Mouse (Mus musculus) cerebellum, adult 2 months (tissue): Measurements from ENCODE around the gene Atp1b2. TPM values are rescaled to one million over a fixed set of nuclear protein-coding genes. Genes with fewer than 3 reads are reported as not detected.

Source experiments
- DNase-seq, 2 experiments: peaks; one replicate each; pipeline ENCODE4 v3.0.0; 2021
- H3K27ac ChIP-seq: fragments of 200-500 bp; 2 replicates; pipeline ENCODE4 v1.5.1; 2012; ENCODE audit warnings: low read length, control low read depth, inconsistent platforms; ENCODE audit not compliant: insufficient read depth
- H3K27me3 ChIP-seq: fragments of 200-500 bp; 2 replicates; pipeline ENCODE4 v1.6.1; 2012; ENCODE audit warnings: inconsistent platforms, mild to moderate bottlenecking, low read length, moderate library complexity; ENCODE audit not compliant: control insufficient read depth, insufficient read depth
- H3K4me1 ChIP-seq: fragments of 200-500 bp; 2 replicates; pipeline ENCODE4 v1.6.1; 2011; ENCODE audit warnings: low read length; ENCODE audit not compliant: control insufficient read depth, insufficient read depth
- H3K4me3 ChIP-seq: fragments of 200-500 bp; replicated peaks from 2 replicates; pipeline ENCODE3; 2011; ENCODE audit warnings: mild to moderate bottlenecking, low read depth, low read length, control low read depth; ENCODE audit not compliant: insufficient read depth
- CTCF ChIP-seq: fragments of 200-500 bp; IDR thresholded peaks from 2 replicates; pipeline ENCODE4 v1.5.1; 2011; ENCODE audit warnings: low read depth, mild to moderate bottlenecking, control low read depth, low read length, moderate library complexity, borderline replicate concordance; ENCODE audit not compliant: insufficient read depth
- POLR2A ChIP-seq: fragments of 200-500 bp; IDR thresholded peaks from 2 replicates; pipeline ENCODE4 v1.6.1; 2011; ENCODE audit warnings: low read length, control low read depth, borderline replicate concordance; ENCODE audit not compliant: insufficient read depth
- WGBS: fragments of 180-500 bp; shearing (Covaris S2); methylation state at CpG from one replicate; pipeline ENCODE4 v1.1.7; 2018; 5-methylcytosine and 5-hydroxymethylcytosine counted together
- polyA plus RNA-seq: library from polyadenylated mRNA; depleted of rRNA; stranded (reverse); fragments of >200 nt; gene quantifications from 2 replicates; pipeline ENCODE4 v1.2.3, GENCODE M21; 2012; rRNA removed

The Atp1b2 gene
- 890 and 950 TPM in 2 replicates for polyA plus RNA-seq

DNA sequence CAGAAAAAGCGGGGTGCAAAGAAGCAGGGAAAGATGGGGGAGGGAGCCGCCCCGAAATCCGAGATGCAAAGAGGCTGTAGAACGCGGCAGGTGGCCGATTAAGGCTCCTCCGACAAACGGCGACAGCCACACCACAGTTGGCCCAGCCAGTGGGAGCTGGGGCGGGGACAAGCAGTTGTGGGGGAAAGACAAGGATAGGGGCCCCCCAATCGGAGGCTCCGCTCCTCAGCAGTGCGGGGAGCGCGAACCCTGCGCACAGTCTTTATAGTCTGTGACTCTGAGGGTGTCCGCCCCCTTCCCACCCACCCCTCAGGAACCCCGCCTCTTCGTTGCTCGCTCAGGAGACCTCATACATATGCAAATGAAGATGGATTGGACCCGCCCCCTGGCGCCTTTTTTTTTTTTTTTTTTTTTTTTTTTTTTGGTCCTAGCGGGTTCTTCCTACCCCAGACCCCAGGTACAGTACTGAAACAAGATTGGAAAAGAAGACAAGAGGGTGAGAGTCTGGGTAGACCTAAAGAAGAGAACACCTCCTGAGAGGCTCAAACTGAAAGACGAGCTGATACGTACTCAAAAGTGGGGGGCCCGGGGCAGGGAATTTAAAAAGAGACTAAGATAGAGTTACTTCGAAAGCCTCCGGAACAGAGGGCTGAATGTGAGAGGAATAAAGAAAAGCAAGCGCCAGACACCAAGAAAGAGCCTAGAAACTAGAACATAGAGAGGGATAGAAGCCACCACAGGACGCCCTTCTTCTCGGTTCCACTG, at the start of gene Atp1b2:
Atp1b2 (minus strand) TSS at position 217 of the 765 bp plus-strand sequence.
- TF ChIP-seq POLR2A (peak; percentile 99), CTCF (no peak)
- H3K4me3 ChIP-seq, result peak within 1 kb of the TSS; percentile 78
- WGBS, result 2% methylated on average over 32 of the region's 32 CpGs
- H3K27ac ChIP-seq, result peak within 1 kb of the TSS; percentile 97
- H3K4me1 ChIP-seq, result peaks cover 15% of the 10 kb centered on the region
- no peaks in the 10 kb centered on the region for H3K27me3 ChIP-seq
- DNase-seq, result peak; percentile 94 to 95

DNA sequence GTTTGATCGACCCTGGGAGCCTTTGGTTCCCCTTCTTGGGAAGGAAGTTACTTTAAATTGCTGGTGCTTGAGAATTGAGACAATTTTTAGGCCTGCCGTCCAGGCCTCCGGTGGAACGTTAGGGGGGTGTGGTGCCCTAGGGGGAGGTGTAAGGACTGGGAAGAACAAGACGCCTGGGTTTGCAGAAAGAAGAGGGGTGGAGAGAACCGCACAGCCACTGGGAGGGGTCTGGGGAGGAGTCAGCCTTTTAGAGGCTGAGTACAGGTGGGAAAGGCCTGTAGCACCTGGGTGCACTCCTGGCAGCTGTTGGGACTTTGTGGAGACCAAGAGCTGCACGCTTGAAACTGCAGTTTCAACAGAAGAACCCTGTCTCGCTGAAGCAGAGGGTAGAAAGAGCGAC, 49.0 kb upstream of the Atp1b2 start:
- TF ChIP-seq CTCF, result no peak
- TF ChIP-seq POLR2A, result no peak
- no peaks in the 10 kb centered on the region for H3K27me3 ChIP-seq
- WGBS, result 55% methylated on average over 9 of the region's 9 CpGs

DNA sequence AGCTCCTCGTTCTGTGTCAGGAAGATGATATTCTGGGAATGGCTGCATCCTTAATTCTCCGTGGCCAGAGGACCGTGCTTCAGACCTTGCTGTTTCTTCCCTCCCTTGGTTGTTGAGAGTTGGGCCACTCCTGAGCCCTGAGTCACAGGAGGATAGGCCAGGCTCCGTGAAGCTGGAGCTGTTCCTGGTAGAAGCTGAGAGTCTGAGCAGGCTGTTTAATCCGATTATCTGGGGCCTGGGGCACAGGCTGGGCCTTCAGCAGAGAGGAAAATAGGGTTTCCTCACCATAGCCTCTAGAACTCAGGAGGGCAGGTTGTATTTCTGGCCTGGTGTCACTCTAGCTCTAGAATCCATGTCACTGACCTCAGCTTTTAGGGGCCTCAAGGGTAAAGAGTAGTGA, 47.7 kb upstream of the Atp1b2 start:
- TF ChIP-seq CTCF (no peak), POLR2A (no peak)
- H3K4me3 ChIP-seq, result no peak overlapping the region
- no peak overlapping the region for H3K27ac ChIP-seq
- WGBS, result 60% methylated on average over 5 of the region's 5 CpGs
- no peak for DNase-seq
- no peaks in the 10 kb centered on the region for H3K27me3 ChIP-seq
- H3K4me1 ChIP-seq, result 0 out of 2 replicates have a peak, but pooled peaks cover 5% of the 10 kb centered on the region

More for the DNA sequence above, 49.0 kb upstream of the Atp1b2 start:
- no peak for DNase-seq
- Histone ChIP-seq H3K4me3 (no peak overlapping the region), H3K4me1 (0 out of 2 replicates have a peak, but pooled peaks cover 5% of the 10 kb centered on the region), H3K27ac (no peak overlapping the region)

DNA sequence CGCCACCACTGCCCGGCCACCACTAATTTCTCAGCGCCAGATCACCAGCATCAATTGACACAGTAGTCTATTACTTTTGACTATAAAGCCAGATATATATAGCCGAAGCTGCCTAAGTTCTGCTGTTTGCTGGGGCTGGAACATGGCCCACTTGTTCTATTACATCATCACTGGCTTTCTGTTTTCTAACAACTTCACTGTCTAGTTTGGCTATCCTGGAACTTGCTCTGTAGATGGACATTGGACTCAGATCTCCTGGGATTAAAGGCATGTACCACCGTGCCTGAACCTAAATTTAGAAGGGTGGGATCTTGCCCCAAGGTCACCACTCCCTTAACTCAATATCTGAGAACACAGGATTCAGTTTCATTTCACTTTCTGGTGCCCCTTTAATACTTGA, 40.1 kb upstream of the Atp1b2 start:
- H3K27ac ChIP-seq, result no peak overlapping the region
- WGBS, result 89% methylated on average over 5 of the region's 5 CpGs
- H3K4me3 ChIP-seq, result no peak overlapping the region
- H3K4me1 ChIP-seq, result no peaks in the 10 kb centered on the region
- no peaks in the 10 kb centered on the region for H3K27me3 ChIP-seq
- TF ChIP-seq POLR2A (no peak), CTCF (no peak)
- no peak for DNase-seq

DNA sequence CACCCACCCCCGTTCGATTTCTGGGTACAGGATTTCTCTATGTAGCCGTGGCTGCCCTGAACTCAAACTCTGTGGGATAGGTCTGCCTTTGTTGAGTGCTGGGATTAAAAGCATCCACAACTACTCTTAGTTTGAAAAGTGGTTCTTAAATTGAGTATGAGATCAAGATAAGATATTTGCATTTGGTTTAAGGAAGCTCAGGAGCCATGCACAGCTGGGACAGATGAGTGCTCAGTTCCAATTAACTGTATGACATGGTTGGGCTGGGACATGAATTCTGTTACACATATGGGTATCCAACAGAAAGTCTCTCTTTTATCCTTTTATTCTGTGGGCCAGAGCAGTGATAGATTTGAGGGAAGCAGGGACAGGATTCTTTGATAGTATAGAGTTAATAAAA, 29.7 kb upstream of the Atp1b2 start:
- no peak for TF ChIP-seq CTCF
- no peak for TF ChIP-seq POLR2A

DNA sequence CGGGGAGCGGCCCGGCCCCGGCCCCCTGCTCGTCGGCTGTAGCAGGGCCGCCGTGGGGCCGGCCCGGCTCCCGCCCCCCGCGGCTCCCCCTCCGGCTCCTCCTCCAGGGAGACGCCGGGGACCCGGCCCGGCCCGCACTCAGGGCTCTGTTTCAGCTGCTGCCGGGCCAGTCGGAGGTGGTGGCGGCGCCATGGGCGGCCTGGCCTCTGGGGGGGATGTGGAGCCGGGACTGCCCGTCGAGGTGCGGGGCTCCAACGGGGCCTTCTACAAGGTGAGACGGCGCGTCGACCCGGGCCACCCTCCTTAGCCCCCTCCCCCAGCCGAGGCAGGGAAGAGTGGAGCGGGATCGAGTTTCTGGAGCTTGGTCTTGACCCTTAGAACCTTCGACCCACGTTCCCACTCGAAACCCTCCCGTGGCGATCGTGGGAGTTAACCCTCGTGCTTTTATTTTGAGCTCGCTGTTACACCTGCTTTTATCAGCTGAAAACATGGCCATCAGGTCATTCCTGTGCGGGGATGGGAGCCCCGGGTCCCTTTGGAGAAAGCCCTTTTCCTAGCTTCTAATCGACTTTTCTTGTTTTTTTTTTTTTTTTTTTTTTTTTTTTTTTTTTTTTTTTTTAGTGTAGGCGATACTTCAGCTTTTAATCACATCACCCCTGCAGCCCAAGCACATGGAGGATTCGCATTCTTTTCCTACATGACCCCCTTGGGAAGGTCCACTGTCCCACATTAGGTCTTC, 27.6 kb upstream of the Atp1b2 start:
- DNase-seq, result no peak
- no peaks in the 10 kb centered on the region for H3K27me3 ChIP-seq
- peak overlapping the region; percentile 98 for H3K4me3 ChIP-seq

More for the DNA sequence above, 29.7 kb upstream of the Atp1b2 start:
- 62% methylated on average over 3 of the region's 3 CpGs for WGBS
- Histone ChIP-seq H3K27ac (no peak overlapping the region), H3K27me3 (no peaks in the 10 kb centered on the region), H3K4me1 (peaks cover 4% of the 10 kb centered on the region; the same call in 1 of the 2 replicates), H3K4me3 (no peak overlapping the region)
- no peak for DNase-seq

DNA sequence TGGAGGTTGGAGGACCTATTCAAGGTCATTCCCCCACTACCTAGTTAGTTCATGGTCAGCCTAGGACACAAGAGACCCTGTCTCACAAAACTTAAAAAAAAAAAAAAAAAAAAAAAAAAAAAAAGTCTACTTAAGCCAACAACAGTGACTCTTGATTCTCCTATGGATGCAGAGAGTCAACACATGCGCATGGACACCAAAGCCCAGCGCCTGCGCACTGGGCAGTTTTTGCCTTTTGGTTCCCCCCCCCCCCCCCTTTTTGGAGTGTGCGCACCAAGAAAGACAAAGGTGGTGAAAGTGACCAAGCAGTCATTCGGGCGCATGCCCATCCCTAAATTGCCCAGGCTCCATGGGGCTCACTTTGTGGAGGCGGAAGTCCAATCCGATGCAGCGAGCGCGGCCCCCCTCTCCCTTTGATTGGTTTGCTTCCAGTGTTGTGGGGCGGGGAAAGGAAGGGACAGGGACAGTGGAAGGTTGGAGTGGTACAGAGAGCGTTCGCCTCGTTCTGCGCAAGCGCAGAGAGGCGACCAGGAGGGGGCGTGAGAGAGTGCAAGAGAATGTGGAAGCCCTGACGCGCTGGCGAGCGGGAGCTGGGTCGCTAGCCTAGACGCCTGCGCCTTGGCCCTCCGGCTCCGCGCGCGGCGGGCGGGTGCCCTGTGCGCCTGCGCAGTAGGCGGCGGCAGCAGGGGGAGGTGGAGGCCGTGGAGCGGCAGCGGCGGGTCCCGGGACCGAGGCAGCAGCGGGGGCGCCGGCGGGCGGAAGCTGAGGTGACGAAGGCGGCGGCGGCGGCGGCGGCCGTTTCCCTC, 26.7 kb upstream of the Atp1b2 start, which contains the start of gene Fxr2:
Fxr2 (plus strand) TSS at position 707 of the 806 bp plus-strand sequence.
- under 1% methylated on average over 54 of the region's 56 CpGs for WGBS

More for the DNA sequence above, 27.6 kb upstream of the Atp1b2 start:
- H3K4me1 ChIP-seq, result peaks cover 4% of the 10 kb centered on the region; the same call in 1 of the 2 replicates
- H3K27ac ChIP-seq, result peak overlapping the region; percentile 43
- TF ChIP-seq CTCF (no peak), POLR2A (no peak)
- under 1% methylated on average over 49 of the region's 50 CpGs for WGBS

More for the DNA sequence above, 26.7 kb upstream of the Atp1b2 start, which contains the start of gene Fxr2:
- Histone ChIP-seq H3K27me3 (no peaks in the 10 kb centered on the region), H3K4me3 (peak within 1 kb of the TSS; percentile 98), H3K27ac (peak within 1 kb of the TSS; percentile 43), H3K4me1 (peaks cover 4% of the 10 kb centered on the region; the same call in 1 of the 2 replicates)
- peak; percentile 78 for TF ChIP-seq CTCF
- TF ChIP-seq POLR2A, result peak; percentile 59; the same call in 1 of the 2 replicates
- peak; percentile 100 for DNase-seq
